Mouse (Mus musculus): ENCODE results near the gene Fto. TPM values are rescaled to one million over a fixed set of nuclear protein-coding genes. Genes with fewer than 3 reads are reported as not detected.

Fto gene
- total and polyA plus RNA-seq, 2 experiments from 2014 or later, result 41.1 to 50.6 TPM

DNA sequence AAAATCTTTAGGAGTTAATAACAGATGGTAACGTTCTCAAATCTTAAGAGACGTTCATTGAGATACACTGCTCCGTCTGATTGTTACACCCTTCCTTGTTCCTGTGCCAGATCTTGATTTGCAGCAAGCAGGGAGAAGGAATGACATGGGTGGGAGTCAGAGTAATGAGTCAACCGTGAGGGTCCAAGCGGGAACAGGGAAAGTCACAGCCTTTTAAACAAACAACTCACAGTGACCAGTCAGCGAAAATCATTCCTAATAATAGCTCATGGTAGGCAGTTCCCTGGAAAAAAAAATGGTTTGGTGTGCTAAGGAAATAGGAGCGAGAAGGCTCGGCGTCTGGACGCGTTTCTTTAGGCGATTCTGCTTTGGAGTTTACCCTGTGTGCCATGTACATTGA, 208.9 kb downstream of the Fto start:
- Histone ChIP-seq H3K4me3 (ENCODE audit: low read depth, low read length) (no peak overlapping the region), H3K9ac (replicated peaks; ENCODE audit: low read depth, low read length) (no peak overlapping the region), H3K27ac (ENCODE audit: low read depth) (no peak overlapping the region), H3K4me2 (ENCODE audit: low read depth, low read length) (no peak overlapping the region), H3K4me1 (ENCODE audit: control insufficient read depth, insufficient read depth) (peaks cover 13% of the 10 kb centered on the region), H3K9me3 (replicated peaks; ENCODE audit: control insufficient read depth, low read length) (no peaks in the 10 kb centered on the region), H3K27me3 (ENCODE audit: control insufficient read depth, insufficient read depth, low read length) (no peaks in the 10 kb centered on the region), H3K36me3 (replicated peaks; ENCODE audit: control insufficient read depth, insufficient read depth, low read length) (0 out of 2 replicates have a peak, but pooled peaks cover 6% of the 10 kb centered on the region)
- ATAC-seq (ENCODE audit: insufficient read depth, low read depth), result no peak
- DNase-seq (ENCODE audit: low spot score), result peak; percentile 57
- 43% methylated on average over 12 of the region's 12 CpGs for WGBS
- TF ChIP-seq EP300 (IDR thresholded peaks at IDR 0.05; ENCODE audit: low read depth) (no peak), CTCF (IDR thresholded peaks at IDR 0.05; ENCODE audit: low read depth) (no peak)

GRCm38 (mm10) chr8:91524056-91524864, 210.9 kb downstream of the Fto start:
- ATAC-seq (ENCODE audit: insufficient read depth, low read depth) (no peak), DNase-seq (ENCODE audit: low spot score) (no peak)
- Histone ChIP-seq H3K4me2 (ENCODE audit: low read depth, low read length) (no peak overlapping the region), H3K27me3 (ENCODE audit: control insufficient read depth, insufficient read depth, low read length) (no peaks in the 10 kb centered on the region), H3K36me3 (replicated peaks; ENCODE audit: control insufficient read depth, insufficient read depth, low read length) (0 out of 2 replicates have a peak, but pooled peaks cover 6% of the 10 kb centered on the region), H3K4me1 (ENCODE audit: control insufficient read depth, insufficient read depth) (peaks cover 13% of the 10 kb centered on the region), H3K4me3 (ENCODE audit: low read depth, low read length) (no peak overlapping the region), H3K27ac (ENCODE audit: low read depth) (no peak overlapping the region), H3K9ac (replicated peaks; ENCODE audit: low read depth, low read length) (no peak overlapping the region), H3K9me3 (replicated peaks; ENCODE audit: control insufficient read depth, low read length) (no peaks in the 10 kb centered on the region)
- TF ChIP-seq EP300 (IDR thresholded peaks at IDR 0.05; ENCODE audit: low read depth) (no peak), CTCF (IDR thresholded peaks at IDR 0.05; ENCODE audit: low read depth) (no peak)
- WGBS, result 64% methylated on average over 16 of the region's 16 CpGs

DNA sequence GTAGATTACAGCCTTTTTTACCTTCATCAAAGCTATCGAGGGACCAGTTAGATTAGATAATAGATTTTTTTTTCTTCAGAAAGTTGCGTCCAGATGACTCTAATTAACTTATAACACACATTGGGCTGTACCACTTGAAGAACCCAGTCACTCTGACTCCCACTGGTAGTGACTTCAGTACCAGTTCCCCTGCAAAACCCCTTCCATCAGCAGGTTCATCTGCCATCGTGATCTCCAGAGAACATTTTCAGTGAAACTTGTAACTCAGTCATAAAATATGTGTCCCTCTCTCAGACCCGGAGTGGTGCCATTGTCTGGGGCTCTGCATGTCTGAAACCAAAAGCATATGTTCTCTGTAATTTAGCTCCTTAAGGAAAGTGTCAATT, 211.5 kb downstream of the Fto start:
- no peak overlapping the region for H3K9ac ChIP-seq (replicated peaks; ENCODE audit: low read depth, low read length)
- H3K4me2 ChIP-seq (ENCODE audit: low read depth, low read length), result no peak overlapping the region
- 53% methylated on average over 4 of the region's 4 CpGs for WGBS

GRCm38 (mm10) chr8:91525342-91525817, 212.1 kb downstream of the Fto start:
- WGBS, result 64% methylated on average over 10 of the region's 10 CpGs
- no peak overlapping the region for H3K4me3 ChIP-seq (ENCODE audit: low read depth, low read length)
- H3K9ac ChIP-seq (replicated peaks; ENCODE audit: low read depth, low read length), result no peak overlapping the region
- H3K27me3 ChIP-seq (ENCODE audit: control insufficient read depth, insufficient read depth, low read length), result no peaks in the 10 kb centered on the region
- H3K36me3 ChIP-seq (replicated peaks; ENCODE audit: control insufficient read depth, insufficient read depth, low read length), result 0 out of 2 replicates have a peak, but pooled peaks cover 6% of the 10 kb centered on the region
- ATAC-seq (ENCODE audit: insufficient read depth, low read depth), result no peak
- no peak for TF ChIP-seq CTCF (IDR thresholded peaks at IDR 0.05; ENCODE audit: low read depth)
- TF ChIP-seq EP300 (IDR thresholded peaks at IDR 0.05; ENCODE audit: low read depth), result no peak
- no peak overlapping the region for H3K4me2 ChIP-seq (ENCODE audit: low read depth, low read length)
- peaks cover 13% of the 10 kb centered on the region for H3K4me1 ChIP-seq (ENCODE audit: control insufficient read depth, insufficient read depth)
- no peak for DNase-seq (ENCODE audit: low spot score)
- H3K9me3 ChIP-seq (replicated peaks; ENCODE audit: control insufficient read depth, low read length), result no peaks in the 10 kb centered on the region
- no peak overlapping the region for H3K27ac ChIP-seq (ENCODE audit: low read depth)

More for the DNA sequence above, 211.5 kb downstream of the Fto start:
- Histone ChIP-seq H3K36me3 (replicated peaks; ENCODE audit: control insufficient read depth, insufficient read depth, low read length) (0 out of 2 replicates have a peak, but pooled peaks cover 6% of the 10 kb centered on the region), H3K27ac (ENCODE audit: low read depth) (no peak overlapping the region), H3K27me3 (ENCODE audit: control insufficient read depth, insufficient read depth, low read length) (no peaks in the 10 kb centered on the region), H3K9me3 (replicated peaks; ENCODE audit: control insufficient read depth, low read length) (no peaks in the 10 kb centered on the region), H3K4me1 (ENCODE audit: control insufficient read depth, insufficient read depth) (peaks cover 13% of the 10 kb centered on the region), H3K4me3 (ENCODE audit: low read depth, low read length) (no peak overlapping the region)
- TF ChIP-seq EP300 (IDR thresholded peaks at IDR 0.05; ENCODE audit: low read depth), result no peak
- TF ChIP-seq CTCF (IDR thresholded peaks at IDR 0.05; ENCODE audit: low read depth), result no peak
- no peak for ATAC-seq (ENCODE audit: insufficient read depth, low read depth)
- DNase-seq (ENCODE audit: low spot score), result no peak

- Histone ChIP-seq H3K4me1 (ENCODE audit: control insufficient read depth, insufficient read depth) (no peaks in the 10 kb centered on the region; the same call in none of the 2 replicates), H3K27ac (ENCODE audit: low read depth) (no peak overlapping the region), H3K36me3 (replicated peaks; ENCODE audit: control insufficient read depth, insufficient read depth, low read length) (no peaks in the 10 kb centered on the region), H3K9me3 (replicated peaks; ENCODE audit: control insufficient read depth, low read length) (no peaks in the 10 kb centered on the region), H3K4me3 (ENCODE audit: low read depth, low read length) (no peak overlapping the region), H3K9ac (replicated peaks; ENCODE audit: low read depth, low read length) (no peak overlapping the region), H3K27me3 (ENCODE audit: control insufficient read depth, insufficient read depth, low read length) (no peaks in the 10 kb centered on the region), H3K4me2 (ENCODE audit: low read depth, low read length) (no peak overlapping the region)
- WGBS, result 34% methylated on average over 2 of the region's 2 CpGs
- TF ChIP-seq CTCF (IDR thresholded peaks at IDR 0.05; ENCODE audit: low read depth) (no peak), EP300 (IDR thresholded peaks at IDR 0.05; ENCODE audit: low read depth) (no peak)
- no peak for ATAC-seq (ENCODE audit: insufficient read depth, low read depth)
- no peak for DNase-seq (ENCODE audit: low spot score)
Measured at GRCm38 (mm10) chr8:91528967-91529366, 215.6 kb downstream of the Fto start.
